Mouse (Mus musculus) heart, embryonic 16.5 days (tissue): ENCODE measurements around the gene Glce. TPM values are rescaled to one million over a fixed set of nuclear protein-coding genes. Genes with fewer than 3 reads are reported as not detected.

Experiments
- ATAC-seq: fragments of 200-750 bp; cut with Nextera tagmentation; replicated peaks from 2 replicates; pipeline ENCODE4 v1.8.0; 2017; ENCODE audit warnings: moderate number of reproducible peaks; ENCODE audit not compliant: insufficient read depth, low FRiP score; ENCODE audit errors: extremely low read depth
- H3K27ac ChIP-seq: fragments of 300-500 bp; sonication (generic); 2 replicates; pipeline ENCODE4 v1.5.1; 2014; ENCODE audit warnings: mild to moderate bottlenecking, low read length, control low read depth, moderate library complexity
- H3K27me3 ChIP-seq: fragments of 300-500 bp; sonication (generic); 2 replicates; pipeline ENCODE4 v1.6.1; 2014; ENCODE audit warnings: low read length, mixed read lengths; ENCODE audit not compliant: control insufficient read depth, insufficient read depth
- H3K36me3 ChIP-seq: fragments of 300-500 bp; sonication (generic); 2 replicates; pipeline ENCODE4 v1.6.1; 2014; ENCODE audit not compliant: control insufficient read depth, insufficient read depth
- H3K4me1 ChIP-seq: fragments of 300-500 bp; sonication (generic); 2 replicates; pipeline ENCODE4 v1.6.1; 2014; ENCODE audit warnings: low read length, mixed read lengths; ENCODE audit not compliant: control insufficient read depth, insufficient read depth
- H3K4me2 ChIP-seq: fragments of 300-500 bp; sonication (generic); 2 replicates; pipeline ENCODE4 v1.6.1; 2014; ENCODE audit warnings: low read depth, mild to moderate bottlenecking, control low read depth, low read length
- H3K4me3 ChIP-seq: fragments of 300-500 bp; sonication (generic); 2 replicates; pipeline ENCODE4 v1.5.1; 2014; ENCODE audit warnings: mild to moderate bottlenecking, control low read depth, low read length
- H3K9ac ChIP-seq: fragments of 300-500 bp; sonication (generic); 2 replicates; pipeline ENCODE4 v1.6.1; 2014; ENCODE audit warnings: low read length, control low read depth
- H3K9me3 ChIP-seq: fragments of 300-500 bp; sonication (generic); replicated peaks from 2 replicates; pipeline ENCODE4 v1.6.1; 2016; ENCODE audit warnings: low read length; ENCODE audit not compliant: control insufficient read depth
- WGBS: fragments of 180-500 bp; shearing (Covaris S2); extraction: QIAGEN DNeasy Blood & Tissue Kit; methylation state at CpG from one replicate; pipeline ENCODE4 v1.1.7; 2014; 5-methylcytosine and 5-hydroxymethylcytosine counted together
- polyA plus RNA-seq: library from polyadenylated mRNA; unstranded; fragments of >200 nt; fragmentation: Nextera tagmentation; extraction: Ambion mirVana; gene quantifications from 2 replicates; pipeline ENCODE4 v1.2.1, GENCODE M21; 2015

Gene Glce
- polyA plus RNA-seq, 1 experiment from 2014 or later, result 8.7 TPM

GRCm38 (mm10) chr9:62032206-62032605 is 90.2 kb downstream of the Glce start:
- H3K9ac ChIP-seq, result no peak overlapping the region
- no peaks in the 10 kb centered on the region for H3K36me3 ChIP-seq
- H3K9me3 ChIP-seq, result no peaks in the 10 kb centered on the region
- ATAC-seq, result no peak
- H3K4me1 ChIP-seq, result no peaks in the 10 kb centered on the region
- H3K4me2 ChIP-seq, result no peak overlapping the region
- H3K27me3 ChIP-seq, result peaks cover 17% of the 10 kb centered on the region
- no peak overlapping the region for H3K27ac ChIP-seq
- 86% methylated on average over 3 of the region's 3 CpGs for WGBS
- H3K4me3 ChIP-seq, result no peak overlapping the region

- 41% methylated on average over 3 of the region's 3 CpGs for WGBS
- H3K4me3 ChIP-seq, result no peak overlapping the region
- no peak overlapping the region for H3K9ac ChIP-seq
- no peak for ATAC-seq
- no peaks in the 10 kb centered on the region for H3K9me3 ChIP-seq
- no peaks in the 10 kb centered on the region for H3K36me3 ChIP-seq
- H3K4me1 ChIP-seq, result peaks cover 8% of the 10 kb centered on the region
- H3K4me2 ChIP-seq, result no peak overlapping the region
- no peak overlapping the region for H3K27ac ChIP-seq
- peaks cover 42% of the 10 kb centered on the region for H3K27me3 ChIP-seq
These were observed 94.4 kb downstream of the Glce start for GRCm38 (mm10) chr9:62028072-62028471.

- H3K4me1 ChIP-seq, result peaks cover 8% of the 10 kb centered on the region
- H3K4me2 ChIP-seq, result peak within 1 kb of the TSS; percentile 92
- no peaks in the 10 kb centered on the region for H3K9me3 ChIP-seq
- WGBS, result under 1% methylated on average over 29 of the region's 32 CpGs
- peak within 1 kb of the TSS; percentile 59 for H3K4me3 ChIP-seq
- peaks cover 42% of the 10 kb centered on the region for H3K27me3 ChIP-seq
- peak within 1 kb of the TSS; percentile 61 for H3K9ac ChIP-seq
- H3K27ac ChIP-seq, result no peak within 1 kb of the TSS
- 0 out of 2 replicates have a peak, but pooled peaks have one; percentile 54 for ATAC-seq
- H3K36me3 ChIP-seq, result no peaks in the 10 kb centered on the region
These were observed 95.9 kb downstream of the Glce start, which contains the start of gene Paqr5 for GRCm38 (mm10) chr9:62026600-62026999. TSS of gene Paqr5 (minus strand) at chr9:62026856.

- H3K4me1 ChIP-seq, result peaks cover 8% of the 10 kb centered on the region
- H3K27me3 ChIP-seq, result peaks cover 39% of the 10 kb centered on the region
- 48% methylated on average over 5 of the region's 5 CpGs for WGBS
- H3K27ac ChIP-seq, result no peak overlapping the region
- H3K4me3 ChIP-seq, result no peak overlapping the region
- H3K36me3 ChIP-seq, result no peaks in the 10 kb centered on the region
- no peaks in the 10 kb centered on the region for H3K9me3 ChIP-seq
- no peak for ATAC-seq
- H3K9ac ChIP-seq, result no peak overlapping the region
- H3K4me2 ChIP-seq, result no peak overlapping the region
These were observed 97.4 kb downstream of the Glce start for GRCm38 (mm10) chr9:62025056-62025455.

- ATAC-seq, result no peak
- H3K4me1 ChIP-seq, result peaks cover 8% of the 10 kb centered on the region
- 38% methylated on average over 3 of the region's 4 CpGs for WGBS
- peaks cover 38% of the 10 kb centered on the region for H3K27me3 ChIP-seq
- no peak overlapping the region for H3K4me2 ChIP-seq
- H3K9ac ChIP-seq, result no peak overlapping the region
- H3K36me3 ChIP-seq, result no peaks in the 10 kb centered on the region
- no peak overlapping the region for H3K27ac ChIP-seq
- H3K4me3 ChIP-seq, result no peak overlapping the region
- H3K9me3 ChIP-seq, result no peaks in the 10 kb centered on the region
These were observed 98.6 kb downstream of the Glce start for GRCm38 (mm10) chr9:62023879-62024278.

GRCm38 (mm10) chr9:62022961-62023680 is 99.3 kb downstream of the Glce start:
- H3K27ac ChIP-seq, result no peak overlapping the region
- peaks cover 30% of the 10 kb centered on the region for H3K27me3 ChIP-seq
- H3K9ac ChIP-seq, result no peak overlapping the region
- H3K4me1 ChIP-seq, result peaks cover 8% of the 10 kb centered on the region
- no peak overlapping the region for H3K4me2 ChIP-seq
- no peaks in the 10 kb centered on the region for H3K9me3 ChIP-seq
- no peak overlapping the region for H3K4me3 ChIP-seq
- no peak for ATAC-seq
- 78% methylated on average over 6 of the region's 6 CpGs for WGBS
- no peaks in the 10 kb centered on the region for H3K36me3 ChIP-seq

GRCm38 (mm10) chr9:62021583-62022120 is 100.8 kb downstream of the Glce start:
- no peak overlapping the region for H3K9ac ChIP-seq
- no peak for ATAC-seq
- H3K27ac ChIP-seq, result no peak overlapping the region
- no peaks in the 10 kb centered on the region for H3K36me3 ChIP-seq
- H3K27me3 ChIP-seq, result peaks cover 20% of the 10 kb centered on the region
- no peak overlapping the region for H3K4me3 ChIP-seq
- no peak overlapping the region for H3K4me2 ChIP-seq
- 57% methylated on average over 7 of the region's 7 CpGs for WGBS
- H3K9me3 ChIP-seq, result no peaks in the 10 kb centered on the region
- H3K4me1 ChIP-seq, result peaks cover 4% of the 10 kb centered on the region

- Histone ChIP-seq H3K27me3 (peaks cover 9% of the 10 kb centered on the region), H3K9ac (no peak overlapping the region), H3K4me3 (no peak overlapping the region), H3K4me1 (no peaks in the 10 kb centered on the region), H3K27ac (no peak overlapping the region), H3K4me2 (no peak overlapping the region), H3K9me3 (no peaks in the 10 kb centered on the region), H3K36me3 (no peaks in the 10 kb centered on the region)
- WGBS, result 68% methylated on average over 7 of the region's 7 CpGs
- ATAC-seq, result no peak
These were observed 102.2 kb downstream of the Glce start for GRCm38 (mm10) chr9:62020259-62020658.

GRCm38 (mm10) chr9:62018229-62019093 is 104.0 kb downstream of the Glce start:
- Histone ChIP-seq H3K36me3 (no peaks in the 10 kb centered on the region), H3K4me2 (no peak overlapping the region), H3K4me3 (no peak overlapping the region), H3K9me3 (no peaks in the 10 kb centered on the region), H3K4me1 (no peaks in the 10 kb centered on the region), H3K9ac (no peak overlapping the region), H3K27ac (no peak overlapping the region), H3K27me3 (no peaks in the 10 kb centered on the region)
- WGBS, result 40% methylated on average over 14 of the region's 14 CpGs
- no peak for ATAC-seq
